Mouse (Mus musculus): ENCODE measurements around the gene Hoxa4.

GRCm38 (mm10) chr6:52186500-52186899 lies 5.1 kb downstream of the Hoxa4 start:
- TF ChIP-seq GATA1 (IDR thresholded peaks at IDR 0.05; ENCODE audit: borderline replicate concordance, low read length): no peak
- no peak for TF ChIP-seq FLI1 (IDR thresholded peaks at IDR 0.05; ENCODE audit: low read length)
